Mouse (Mus musculus) neural tube, embryonic 15.5 days (tissue): ENCODE measurements around the gene St3gal6. TPM values are rescaled to one million over a fixed set of nuclear protein-coding genes. Genes with fewer than 3 reads are reported as not detected.

Experiments
- ATAC-seq: fragments of 200-750 bp; cut with Nextera tagmentation; 2 replicates; pipeline ENCODE4 v1.8.0; 2017; ENCODE audit warnings: mild to moderate bottlenecking, moderate TSS enrichment, moderate library complexity; ENCODE audit not compliant: low FRiP score
- H3K27ac ChIP-seq: fragments of 300-500 bp; sonication (generic); replicated peaks from 2 replicates; pipeline ENCODE4 v1.5.1; 2015; ENCODE audit warnings: mild to moderate bottlenecking, inconsistent platforms
- H3K27me3 ChIP-seq: fragments of 300-500 bp; sonication (generic); replicated peaks from 2 replicates; pipeline ENCODE4 v1.6.1; 2015; ENCODE audit warnings: inconsistent platforms
- H3K36me3 ChIP-seq: fragments of 300-500 bp; sonication (generic); 2 replicates; pipeline ENCODE4 v1.6.1; 2015; ENCODE audit warnings: inconsistent platforms
- H3K4me1 ChIP-seq: fragments of 300-500 bp; sonication (generic); 2 replicates; pipeline ENCODE4 v1.6.1; 2015; ENCODE audit warnings: inconsistent platforms
- H3K4me2 ChIP-seq: fragments of 300-500 bp; sonication (generic); 2 replicates; pipeline ENCODE4 v1.6.1; 2015; ENCODE audit warnings: inconsistent platforms, mild to moderate bottlenecking, moderate library complexity
- H3K4me3 ChIP-seq: fragments of 300-500 bp; sonication (generic); replicated peaks from 2 replicates; pipeline ENCODE4 v1.5.1; 2015; ENCODE audit warnings: mild to moderate bottlenecking, inconsistent platforms
- H3K9ac ChIP-seq: fragments of 300-500 bp; sonication (generic); replicated peaks from 2 replicates; pipeline ENCODE4 v1.6.1; 2015; ENCODE audit warnings: mild to moderate bottlenecking, inconsistent platforms
- H3K9me3 ChIP-seq: fragments of 300-500 bp; sonication (generic); replicated peaks from 2 replicates; pipeline ENCODE4 v1.6.1; 2016; ENCODE audit warnings: inconsistent platforms
- WGBS: fragments of 180-500 bp; shearing (Covaris S2); methylation state at CpG from one replicate; pipeline ENCODE4 v1.1.7; 2015; ENCODE audit warnings: mixed read lengths; 5-methylcytosine and 5-hydroxymethylcytosine counted together
- polyA plus RNA-seq: library from polyadenylated mRNA; unstranded; fragments of >200 nt; fragmentation: Nextera tagmentation; extraction: Ambion mirVana; gene quantifications from 2 replicates; pipeline ENCODE4 v1.2.1, GENCODE M21; 2015

The St3gal6 gene
- polyA plus RNA-seq, 1 experiment from 2014 or later = 12.1 TPM

DNA sequence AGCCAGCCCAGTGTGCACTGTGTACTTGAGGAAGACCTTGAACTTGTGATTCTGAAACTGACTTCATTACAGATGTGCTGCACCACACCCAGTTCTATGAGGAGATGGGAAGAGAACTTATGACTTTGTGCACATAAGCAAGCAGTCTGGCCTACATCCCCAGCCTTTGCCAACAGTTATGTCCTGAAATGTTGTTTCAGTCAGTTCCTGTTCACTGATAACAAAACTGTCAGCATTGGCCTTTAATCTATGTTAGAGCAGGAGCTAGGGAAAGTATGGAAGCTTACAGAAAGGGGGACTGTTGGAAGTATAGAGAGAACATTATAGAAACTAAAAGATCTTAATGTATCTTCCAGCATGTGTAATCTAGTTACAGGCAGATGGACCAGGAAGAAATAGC lies 70.2 kb downstream of the St3gal6 start:
- no peak for ATAC-seq
- no peaks in the 10 kb centered on the region for H3K9me3 ChIP-seq
- no peak overlapping the region for H3K9ac ChIP-seq
- H3K27ac ChIP-seq = no peak overlapping the region
- no peaks in the 10 kb centered on the region for H3K27me3 ChIP-seq
- no peaks in the 10 kb centered on the region for H3K4me1 ChIP-seq
- peaks cover 37% of the 10 kb centered on the region for H3K36me3 ChIP-seq
- no peak overlapping the region for H3K4me3 ChIP-seq
- H3K4me2 ChIP-seq = no peak overlapping the region

DNA sequence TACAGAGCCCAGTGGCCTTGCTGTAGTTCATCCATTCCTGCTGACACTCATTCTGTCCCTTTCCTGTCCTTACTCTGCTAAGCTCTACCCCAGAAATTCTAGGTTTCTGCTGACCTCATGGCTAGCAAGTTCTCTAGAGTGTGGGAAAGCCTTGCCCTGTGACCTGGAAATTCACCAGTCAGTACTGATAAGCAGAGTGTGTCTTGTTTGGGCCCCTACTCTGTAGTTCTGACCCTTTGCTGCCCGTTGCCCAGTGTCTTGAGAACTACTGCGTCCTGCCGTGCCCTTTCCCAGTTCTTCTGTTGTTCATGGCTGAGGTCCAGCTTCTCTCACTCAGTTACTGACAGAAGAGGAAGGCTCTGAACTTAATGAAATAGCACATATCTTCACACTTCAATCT lies 70.9 kb downstream of the St3gal6 start:
- Histone ChIP-seq H3K4me2 (no peak overlapping the region), H3K4me1 (no peaks in the 10 kb centered on the region), H3K4me3 (no peak overlapping the region), H3K27ac (no peak overlapping the region), H3K9ac (no peak overlapping the region), H3K27me3 (no peaks in the 10 kb centered on the region), H3K9me3 (no peaks in the 10 kb centered on the region), H3K36me3 (peaks cover 33% of the 10 kb centered on the region)
- 88% methylated on average over 3 of the region's 3 CpGs for WGBS
- ATAC-seq = no peak

DNA sequence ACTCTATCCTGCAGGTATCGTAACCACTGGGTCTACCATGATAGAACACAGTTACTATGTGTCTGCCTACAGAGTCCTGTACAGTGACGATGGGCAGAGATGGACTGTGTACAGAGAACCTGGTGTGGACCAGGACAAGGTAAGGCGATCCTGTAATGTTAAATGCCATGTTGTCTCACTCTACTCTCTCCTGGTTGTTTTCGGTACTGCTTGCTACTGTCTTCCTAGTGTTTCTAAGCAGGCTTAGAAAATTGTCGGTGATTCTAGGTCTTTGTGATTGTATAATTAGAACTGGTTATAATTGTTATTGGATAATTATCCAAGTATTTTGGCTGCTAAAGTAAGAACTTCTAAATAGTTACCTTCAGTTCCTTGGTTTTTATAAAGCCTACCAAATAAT lies 72.4 kb downstream of the St3gal6 start:
- ATAC-seq = no peak
- H3K4me3 ChIP-seq = no peak overlapping the region
- no peaks in the 10 kb centered on the region for H3K9me3 ChIP-seq
- H3K9ac ChIP-seq = no peak overlapping the region
- no peaks in the 10 kb centered on the region for H3K27me3 ChIP-seq
- no peak overlapping the region for H3K4me2 ChIP-seq
- H3K4me1 ChIP-seq = no peaks in the 10 kb centered on the region
- H3K36me3 ChIP-seq = peaks cover 22% of the 10 kb centered on the region
- WGBS = 98% methylated on average over 5 of the region's 5 CpGs
- no peak overlapping the region for H3K27ac ChIP-seq

DNA sequence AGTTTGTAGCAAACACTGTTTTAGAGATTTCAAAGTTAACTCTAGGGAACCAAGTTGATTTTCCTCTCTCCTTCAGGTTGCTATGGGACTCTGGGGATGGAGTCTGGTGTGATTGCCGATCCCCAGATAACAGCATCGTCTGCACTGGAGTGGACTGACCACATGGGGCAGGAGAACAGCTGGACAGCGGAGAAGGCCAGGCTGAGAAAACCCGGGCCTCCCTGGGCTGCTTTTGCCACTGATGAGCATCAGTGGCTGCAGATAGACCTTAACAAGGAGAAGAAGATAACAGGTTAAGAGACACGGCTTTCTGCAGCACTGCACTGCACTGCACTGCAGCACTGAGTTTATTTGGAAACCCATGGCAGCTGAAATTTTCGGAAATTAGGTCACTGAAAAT lies 73.4 kb downstream of the St3gal6 start:
- Histone ChIP-seq H3K27me3 (no peaks in the 10 kb centered on the region), H3K27ac (no peak overlapping the region), H3K9me3 (no peaks in the 10 kb centered on the region), H3K4me1 (no peaks in the 10 kb centered on the region), H3K4me2 (no peak overlapping the region), H3K4me3 (no peak overlapping the region), H3K9ac (no peak overlapping the region), H3K36me3 (peaks cover 22% of the 10 kb centered on the region)
- no peak for ATAC-seq
- WGBS = 76% methylated on average over 6 of the region's 6 CpGs

DNA sequence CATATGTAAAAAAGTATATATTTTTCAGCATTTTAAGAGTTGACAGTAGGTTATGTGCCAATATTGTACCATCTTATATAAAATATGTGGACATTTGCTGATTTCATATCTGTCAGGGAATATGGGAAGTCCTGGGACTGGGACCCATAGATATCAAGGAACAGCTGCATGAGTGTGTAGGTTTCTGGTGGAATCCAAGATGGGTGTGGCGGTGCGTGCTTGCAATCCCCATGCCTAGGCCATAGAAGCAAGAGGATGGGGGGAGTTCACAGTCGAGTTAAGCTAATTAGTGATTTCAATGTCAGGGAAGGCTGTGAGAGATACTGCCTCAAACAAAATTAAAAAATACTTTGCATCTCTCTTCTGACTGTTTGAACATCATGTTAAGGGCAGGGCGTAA lies 75.0 kb downstream of the St3gal6 start:
- Histone ChIP-seq H3K36me3 (peaks cover 22% of the 10 kb centered on the region), H3K4me1 (no peaks in the 10 kb centered on the region), H3K4me2 (no peak overlapping the region), H3K9me3 (no peaks in the 10 kb centered on the region), H3K9ac (no peak overlapping the region), H3K27ac (no peak overlapping the region), H3K4me3 (no peak overlapping the region), H3K27me3 (no peaks in the 10 kb centered on the region)
- ATAC-seq = no peak
- 92% methylated on average over 4 of the region's 4 CpGs for WGBS

DNA sequence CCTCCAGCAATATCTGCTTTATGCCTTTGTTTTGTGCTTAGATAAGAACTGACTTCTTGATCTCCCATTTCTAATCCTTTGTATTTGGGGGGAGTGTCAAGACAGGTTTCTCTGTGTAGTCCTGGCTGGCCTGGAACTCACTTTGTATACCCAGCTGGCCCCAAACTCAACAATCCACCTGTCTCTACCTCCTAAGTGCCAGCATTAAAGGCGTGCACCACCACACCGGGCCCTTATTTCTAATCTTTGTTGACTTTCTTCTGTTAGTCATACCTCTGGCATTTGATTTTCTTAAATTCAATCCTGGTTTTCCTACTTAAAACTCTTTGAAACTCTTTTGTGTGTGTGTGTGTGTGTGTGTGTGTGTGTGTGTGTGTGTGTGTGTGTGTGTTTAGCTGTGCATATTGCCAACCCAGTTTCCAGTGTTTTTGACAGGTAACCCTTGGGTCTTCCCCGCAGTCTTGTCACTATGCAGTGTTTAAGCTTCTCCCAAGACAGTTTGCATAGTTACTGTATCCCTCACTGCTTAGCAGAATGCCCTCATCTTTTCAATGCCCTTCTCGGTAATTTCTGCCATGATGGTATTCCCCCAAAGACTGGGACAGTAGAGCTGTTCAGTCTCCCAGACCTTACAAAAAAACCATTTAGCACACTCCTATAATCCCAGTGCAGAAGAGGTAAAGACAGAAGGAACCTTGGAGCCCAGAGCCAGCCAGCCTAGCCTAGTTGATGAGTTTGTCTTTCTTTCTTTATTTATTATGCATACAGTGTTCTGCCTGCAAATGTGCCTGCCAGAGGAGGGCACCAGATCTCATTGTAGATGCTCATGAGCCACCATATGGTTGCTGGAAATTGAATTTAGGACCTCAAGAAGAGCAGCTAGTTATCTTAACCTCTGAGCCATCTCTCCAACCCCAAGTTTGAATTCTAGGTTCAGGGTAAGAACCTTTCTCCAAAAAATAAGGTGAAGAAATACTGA lies 77.5 kb downstream of the St3gal6 start:
- Histone ChIP-seq H3K9me3 (no peaks in the 10 kb centered on the region), H3K4me1 (no peaks in the 10 kb centered on the region), H3K4me2 (no peak overlapping the region), H3K27ac (no peak overlapping the region), H3K4me3 (no peak overlapping the region), H3K9ac (no peak overlapping the region), H3K36me3 (peaks cover 16% of the 10 kb centered on the region), H3K27me3 (no peaks in the 10 kb centered on the region)
- ATAC-seq = no peak
- WGBS = 94% methylated on average over 4 of the region's 4 CpGs

DNA sequence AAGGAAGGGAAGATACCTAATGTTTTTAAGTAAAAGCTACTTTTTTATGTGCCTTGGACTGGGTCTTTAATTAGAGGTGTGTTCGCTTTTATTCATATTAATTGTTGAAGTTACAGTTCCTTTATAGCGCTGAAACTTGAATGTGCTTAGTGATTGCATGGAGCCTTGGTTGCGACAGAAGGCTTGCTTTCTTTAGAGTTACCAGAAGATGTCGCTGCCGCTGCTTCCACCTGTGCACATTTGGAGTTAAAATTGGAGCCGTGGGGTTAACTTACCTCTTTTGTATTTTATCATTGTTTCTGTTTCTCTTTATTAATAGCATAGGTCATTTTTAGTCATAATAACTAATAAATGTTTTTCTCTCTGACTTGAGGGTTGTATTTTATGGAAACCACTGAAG lies 79.3 kb downstream of the St3gal6 start:
- ATAC-seq = no peak
- Histone ChIP-seq H3K27ac (no peak overlapping the region), H3K4me2 (no peak overlapping the region), H3K9me3 (no peaks in the 10 kb centered on the region), H3K27me3 (no peaks in the 10 kb centered on the region), H3K9ac (no peak overlapping the region), H3K4me1 (no peaks in the 10 kb centered on the region), H3K36me3 (0 out of 2 replicates have a peak, but pooled peaks cover 1% of the 10 kb centered on the region), H3K4me3 (no peak overlapping the region)
- WGBS = 84% methylated on average over 6 of the region's 6 CpGs

DNA sequence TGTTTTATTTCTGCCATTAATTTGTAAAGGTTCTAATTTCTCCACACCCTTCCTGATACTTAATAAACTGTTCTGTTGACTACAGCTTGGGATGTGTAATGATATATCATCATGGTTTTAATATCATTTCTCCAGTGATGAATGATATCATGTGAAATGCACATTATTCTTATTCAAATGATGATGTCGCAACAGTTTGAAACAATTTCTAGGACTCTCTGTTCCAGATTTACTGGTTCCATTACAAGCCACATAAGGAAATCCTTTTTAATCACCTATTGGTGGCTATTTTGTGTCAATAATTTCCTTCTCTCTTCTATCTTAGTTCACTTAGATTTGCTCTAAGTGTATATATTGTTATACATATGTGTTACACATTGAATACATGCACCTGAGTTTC lies 91.7 kb downstream of the St3gal6 start:
- H3K36me3 ChIP-seq = peaks cover 12% of the 10 kb centered on the region
- no peak overlapping the region for H3K9ac ChIP-seq
- no peak overlapping the region for H3K4me2 ChIP-seq
- H3K27me3 ChIP-seq = no peaks in the 10 kb centered on the region
- no peak overlapping the region for H3K4me3 ChIP-seq
- no peak for ATAC-seq
- no peaks in the 10 kb centered on the region for H3K4me1 ChIP-seq
- no peak overlapping the region for H3K27ac ChIP-seq
- 92% methylated on average over 1 of the region's 1 CpGs for WGBS
- H3K9me3 ChIP-seq = no peaks in the 10 kb centered on the region

DNA sequence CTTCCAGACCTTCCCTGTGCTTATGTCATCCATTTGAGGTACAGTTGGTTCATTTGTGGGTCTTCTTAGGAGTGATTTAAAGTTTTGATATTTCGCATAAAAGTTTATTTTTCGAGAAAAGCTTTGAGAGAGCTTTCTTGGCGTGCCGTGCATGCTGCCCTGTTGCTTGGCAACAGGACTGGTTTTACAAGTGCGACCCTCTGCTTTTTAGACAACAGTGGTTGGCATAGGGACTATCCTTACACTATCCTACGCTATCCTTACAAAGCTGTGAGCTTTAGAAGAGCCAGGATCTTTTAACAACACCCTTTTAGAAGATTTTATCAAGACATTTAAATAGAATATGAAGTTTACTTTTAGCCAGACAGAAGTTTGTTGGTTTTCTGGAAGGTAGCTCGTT lies 93.8 kb downstream of the St3gal6 start:
- no peak overlapping the region for H3K27ac ChIP-seq
- H3K9ac ChIP-seq = no peak overlapping the region
- no peak for ATAC-seq
- peaks cover 3% of the 10 kb centered on the region for H3K36me3 ChIP-seq
- no peaks in the 10 kb centered on the region for H3K27me3 ChIP-seq
- H3K4me1 ChIP-seq = no peaks in the 10 kb centered on the region
- H3K4me2 ChIP-seq = no peak overlapping the region
- no peak overlapping the region for H3K4me3 ChIP-seq
- 77% methylated on average over 7 of the region's 7 CpGs for WGBS
- H3K9me3 ChIP-seq = no peaks in the 10 kb centered on the region

DNA sequence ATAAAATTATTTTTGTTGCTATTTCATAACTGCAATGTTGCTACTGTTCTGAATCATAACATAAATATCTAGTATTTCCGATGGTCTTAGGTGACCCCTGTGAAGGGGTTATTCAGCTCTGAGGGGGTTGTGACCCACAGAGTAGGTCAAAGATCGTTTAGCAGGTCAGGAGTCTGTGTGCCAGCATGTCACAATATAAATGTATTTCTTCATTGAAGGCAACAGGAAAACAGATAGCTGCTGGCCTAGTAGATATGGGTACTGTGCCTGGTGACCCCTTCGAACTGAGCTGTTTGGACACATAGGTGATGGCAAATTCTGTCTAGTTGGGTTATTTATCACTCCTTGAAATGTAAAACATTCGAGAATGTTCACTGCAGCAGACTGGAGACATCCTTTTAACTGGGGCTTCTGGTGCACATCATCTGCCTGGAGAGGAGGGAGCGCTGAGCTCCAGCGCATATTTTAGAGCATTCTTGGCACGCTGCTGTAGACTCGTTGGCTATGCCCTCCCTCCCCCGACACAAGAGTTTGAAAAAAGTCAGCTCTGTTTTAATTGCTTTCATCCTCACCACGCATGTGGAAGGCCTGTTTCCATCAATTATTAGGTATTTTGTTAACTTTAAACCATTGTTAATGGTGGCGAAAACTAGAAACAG lies 102.2 kb downstream of the St3gal6 start:
- H3K4me2 ChIP-seq = no peak overlapping the region
- H3K27ac ChIP-seq = no peak overlapping the region
- H3K36me3 ChIP-seq = no peaks in the 10 kb centered on the region
- peaks cover 5% of the 10 kb centered on the region for H3K4me1 ChIP-seq
- no peak overlapping the region for H3K4me3 ChIP-seq
- no peak overlapping the region for H3K9ac ChIP-seq
- H3K27me3 ChIP-seq = no peaks in the 10 kb centered on the region
- 48% methylated on average over 11 of the region's 11 CpGs for WGBS
- H3K9me3 ChIP-seq = no peaks in the 10 kb centered on the region
- no peak for ATAC-seq
